Mouse (Mus musculus): ENCODE data around the gene Uggt2. TPM values are rescaled to one million over a fixed set of nuclear protein-coding genes. Genes with fewer than 3 reads are reported as not detected.

The Uggt2 gene
- polyA plus RNA-seq, 1 experiment: 0.57 TPM

GRCm38 (mm10) chr14:119125840-119126239 is 26.6 kb upstream of the Uggt2 start:
- 85% methylated on average over 4 of the region's 4 CpGs for WGBS

GRCm38 (mm10) chr14:119124061-119124460 is 24.8 kb upstream of the Uggt2 start:
- no peak for DNase-seq (ENCODE audit: low read depth in 1 of 2, low spot score in 2 of 2)
- H3K27ac ChIP-seq (ENCODE audit: insufficient read depth, low read length): no peak overlapping the region
- no peak overlapping the region for H3K4me3 ChIP-seq (ENCODE audit: extremely low read depth, insufficient read depth, insufficient read length)
- no peaks in the 10 kb centered on the region for H3K27me3 ChIP-seq (ENCODE audit: control insufficient read depth, insufficient read depth, low read length)
- H3K4me1 ChIP-seq (ENCODE audit: control insufficient read depth, insufficient read depth, insufficient read length): no peaks in the 10 kb centered on the region
- WGBS: 45% methylated on average over 3 of the region's 3 CpGs
- no peaks in the 10 kb centered on the region for H3K36me3 ChIP-seq (ENCODE audit: control insufficient read depth, insufficient read depth, low read length)
- TF ChIP-seq POLR2A (IDR thresholded peaks at IDR 0.05; ENCODE audit: low read depth, low read length): no peak
- TF ChIP-seq CTCF (IDR thresholded peaks at IDR 0.05; ENCODE audit: extremely low read depth, insufficient read depth, insufficient read length, insufficient replicate concordance): no peak

More at GRCm38 (mm10) chr14:119125840-119126239, 26.6 kb upstream of the Uggt2 start:
- H3K4me3 ChIP-seq (ENCODE audit: extremely low read depth, insufficient read depth, insufficient read length): no peak overlapping the region
- no peaks in the 10 kb centered on the region for H3K27me3 ChIP-seq (ENCODE audit: control insufficient read depth, insufficient read depth, low read length)
- no peak for DNase-seq (ENCODE audit: low read depth in 1 of 2, low spot score in 2 of 2)
- H3K36me3 ChIP-seq (ENCODE audit: control insufficient read depth, insufficient read depth, low read length): no peaks in the 10 kb centered on the region
- no peaks in the 10 kb centered on the region for H3K4me1 ChIP-seq (ENCODE audit: control insufficient read depth, insufficient read depth, insufficient read length)
- no peak overlapping the region for H3K27ac ChIP-seq (ENCODE audit: insufficient read depth, low read length)
- TF ChIP-seq POLR2A (IDR thresholded peaks at IDR 0.05; ENCODE audit: low read depth, low read length) (no peak), CTCF (IDR thresholded peaks at IDR 0.05; ENCODE audit: extremely low read depth, insufficient read depth, insufficient read length, insufficient replicate concordance) (no peak)

- Histone ChIP-seq H3K36me3 (ENCODE audit: control insufficient read depth, insufficient read depth, low read length) (no peaks in the 10 kb centered on the region), H3K27me3 (ENCODE audit: control insufficient read depth, insufficient read depth, low read length) (no peaks in the 10 kb centered on the region), H3K27ac (ENCODE audit: insufficient read depth, low read length) (no peak overlapping the region), H3K4me3 (ENCODE audit: extremely low read depth, insufficient read depth, insufficient read length) (no peak overlapping the region), H3K4me1 (ENCODE audit: control insufficient read depth, insufficient read depth, insufficient read length) (no peaks in the 10 kb centered on the region)
- TF ChIP-seq CTCF (IDR thresholded peaks at IDR 0.05; ENCODE audit: extremely low read depth, insufficient read depth, insufficient read length, insufficient replicate concordance) (no peak), POLR2A (IDR thresholded peaks at IDR 0.05; ENCODE audit: low read depth, low read length) (no peak)
- 8% methylated on average over 12 of the region's 12 CpGs for WGBS
- no peak for DNase-seq (ENCODE audit: low read depth in 1 of 2, low spot score in 2 of 2)
These were observed 24.4 kb upstream of the Uggt2 start for GRCm38 (mm10) chr14:119123582-119123981.

GRCm38 (mm10) chr14:119112558-119112957 is 13.3 kb upstream of the Uggt2 start:
- WGBS: 74% methylated on average over 6 of the region's 6 CpGs

GRCm38 (mm10) chr14:119109776-119110218 is 10.6 kb upstream of the Uggt2 start:
- Histone ChIP-seq H3K27ac (ENCODE audit: insufficient read depth, low read length) (no peak overlapping the region), H3K36me3 (ENCODE audit: control insufficient read depth, insufficient read depth, low read length) (no peaks in the 10 kb centered on the region), H3K4me1 (ENCODE audit: control insufficient read depth, insufficient read depth, insufficient read length) (no peaks in the 10 kb centered on the region), H3K27me3 (ENCODE audit: control insufficient read depth, insufficient read depth, low read length) (no peaks in the 10 kb centered on the region), H3K4me3 (ENCODE audit: extremely low read depth, insufficient read depth, insufficient read length) (no peak overlapping the region)
- 84% methylated on average over 3 of the region's 3 CpGs for WGBS
- TF ChIP-seq CTCF (IDR thresholded peaks at IDR 0.05; ENCODE audit: extremely low read depth, insufficient read depth, insufficient read length, insufficient replicate concordance) (no peak), POLR2A (IDR thresholded peaks at IDR 0.05; ENCODE audit: low read depth, low read length) (no peak)
- no peak for DNase-seq (ENCODE audit: low read depth in 1 of 2, low spot score in 2 of 2)

More at GRCm38 (mm10) chr14:119112558-119112957, 13.3 kb upstream of the Uggt2 start:
- DNase-seq (ENCODE audit: low read depth in 1 of 2, low spot score in 2 of 2): no peak
- H3K27ac ChIP-seq (ENCODE audit: insufficient read depth, low read length): no peak overlapping the region
- no peak overlapping the region for H3K4me3 ChIP-seq (ENCODE audit: extremely low read depth, insufficient read depth, insufficient read length)
- H3K27me3 ChIP-seq (ENCODE audit: control insufficient read depth, insufficient read depth, low read length): no peaks in the 10 kb centered on the region
- TF ChIP-seq CTCF (IDR thresholded peaks at IDR 0.05; ENCODE audit: extremely low read depth, insufficient read depth, insufficient read length, insufficient replicate concordance) (no peak), POLR2A (IDR thresholded peaks at IDR 0.05; ENCODE audit: low read depth, low read length) (no peak)
- no peaks in the 10 kb centered on the region for H3K36me3 ChIP-seq (ENCODE audit: control insufficient read depth, insufficient read depth, low read length)
- H3K4me1 ChIP-seq (ENCODE audit: control insufficient read depth, insufficient read depth, insufficient read length): no peaks in the 10 kb centered on the region

- H3K4me3 ChIP-seq (ENCODE audit: extremely low read depth, insufficient read depth, insufficient read length): no peak overlapping the region
- H3K27ac ChIP-seq (ENCODE audit: insufficient read depth, low read length): no peak overlapping the region
- TF ChIP-seq CTCF (IDR thresholded peaks at IDR 0.05; ENCODE audit: extremely low read depth, insufficient read depth, insufficient read length, insufficient replicate concordance) (no peak), POLR2A (IDR thresholded peaks at IDR 0.05; ENCODE audit: low read depth, low read length) (no peak)
- H3K27me3 ChIP-seq (ENCODE audit: control insufficient read depth, insufficient read depth, low read length): no peaks in the 10 kb centered on the region
- no peaks in the 10 kb centered on the region for H3K4me1 ChIP-seq (ENCODE audit: control insufficient read depth, insufficient read depth, insufficient read length)
- H3K36me3 ChIP-seq (ENCODE audit: control insufficient read depth, insufficient read depth, low read length): no peaks in the 10 kb centered on the region
- no peak for DNase-seq (ENCODE audit: low read depth in 1 of 2, low spot score in 2 of 2)
- WGBS: 78% methylated on average over 7 of the region's 7 CpGs
These were observed 9.6 kb upstream of the Uggt2 start for GRCm38 (mm10) chr14:119108776-119109301.

GRCm38 (mm10) chr14:119107591-119107990 is 8.4 kb upstream of the Uggt2 start:
- H3K27me3 ChIP-seq (ENCODE audit: control insufficient read depth, insufficient read depth, low read length): no peaks in the 10 kb centered on the region
- no peaks in the 10 kb centered on the region for H3K36me3 ChIP-seq (ENCODE audit: control insufficient read depth, insufficient read depth, low read length)
- TF ChIP-seq POLR2A (IDR thresholded peaks at IDR 0.05; ENCODE audit: low read depth, low read length) (no peak), CTCF (IDR thresholded peaks at IDR 0.05; ENCODE audit: extremely low read depth, insufficient read depth, insufficient read length, insufficient replicate concordance) (no peak)
- WGBS: 90% methylated on average over 8 of the region's 8 CpGs
- no peak overlapping the region for H3K27ac ChIP-seq (ENCODE audit: insufficient read depth, low read length)
- no peak for DNase-seq (ENCODE audit: low read depth in 1 of 2, low spot score in 2 of 2)
- no peak overlapping the region for H3K4me3 ChIP-seq (ENCODE audit: extremely low read depth, insufficient read depth, insufficient read length)
- no peaks in the 10 kb centered on the region for H3K4me1 ChIP-seq (ENCODE audit: control insufficient read depth, insufficient read depth, insufficient read length)
